Mouse (Mus musculus) liver, embryonic 11.5 days (tissue): ENCODE measurements around the gene Cd84. TPM values are rescaled to one million over a fixed set of nuclear protein-coding genes. Genes with fewer than 3 reads are reported as not detected.
A peak's percentile ranks its signal among the peaks of the same experiment; 100 is the strongest.
"Not testable (repeated sequence)": the region's sequence is repeated elsewhere in the genome, so short reads cannot be mapped to it uniquely, and the experiment has no call there.

ENCODE experiments used
- ATAC-seq: fragments of 200-750 bp; cut with Nextera tagmentation; replicated peaks from 2 replicates; pipeline ENCODE4 v1.8.0; 2017; ENCODE audit warnings: moderate number of reproducible peaks, mild to moderate bottlenecking, moderate TSS enrichment, moderate library complexity; ENCODE audit not compliant: low FRiP score
- DNase-seq: peaks from one replicate; pipeline ENCODE4 v3.0.0-alpha.2; 2017; ENCODE audit warnings: low spot score
- H3K27ac ChIP-seq: fragments of 300-500 bp; sonication (generic); 2 replicates; pipeline ENCODE4 v1.5.1; 2014; ENCODE audit warnings: mild to moderate bottlenecking, low read depth, low read length, control low read depth
- H3K27me3 ChIP-seq: fragments of 300-500 bp; sonication (generic); replicated peaks from 2 replicates; pipeline ENCODE4 v1.6.1; 2014; ENCODE audit warnings: low read length, mixed read lengths; ENCODE audit not compliant: control insufficient read depth, insufficient read depth
- H3K36me3 ChIP-seq: fragments of 300-500 bp; sonication (generic); 2 replicates; pipeline ENCODE4 v1.6.1; 2014; ENCODE audit warnings: mild to moderate bottlenecking, low read length, moderate library complexity, mixed read lengths; ENCODE audit not compliant: control insufficient read depth, insufficient read depth
- H3K4me1 ChIP-seq: fragments of 300-500 bp; sonication (generic); replicated peaks from 2 replicates; pipeline ENCODE4 v1.6.1; 2014; ENCODE audit warnings: low read length, mixed read lengths; ENCODE audit not compliant: control insufficient read depth, insufficient read depth
- H3K4me2 ChIP-seq: fragments of 300-500 bp; sonication (generic); 2 replicates; pipeline ENCODE4 v1.6.1; 2014; ENCODE audit warnings: mild to moderate bottlenecking, control low read depth, moderate library complexity
- H3K4me3 ChIP-seq: fragments of 300-500 bp; sonication (generic); 2 replicates; pipeline ENCODE4 v1.5.1; 2014; ENCODE audit warnings: low read depth, low read length, control low read depth
- H3K9ac ChIP-seq: fragments of 300-500 bp; sonication (generic); 2 replicates; pipeline ENCODE4 v1.6.1; 2014; ENCODE audit warnings: low read depth, low read length, control low read depth
- H3K9me3 ChIP-seq: fragments of 300-500 bp; sonication (generic); 2 replicates; pipeline ENCODE4 v1.6.1; 2016; ENCODE audit warnings: low read length, inconsistent platforms, mixed read lengths; ENCODE audit not compliant: control insufficient read depth
- WGBS: fragments of 180-500 bp; shearing (Covaris S2); extraction: QIAGEN DNeasy Blood & Tissue Kit; methylation state at CpG from one replicate; pipeline ENCODE4 v1.1.7; 2014; 5-methylcytosine and 5-hydroxymethylcytosine counted together
- polyA plus RNA-seq: library from polyadenylated mRNA; unstranded; fragments of >200 nt; fragmentation: Nextera tagmentation; extraction: Ambion mirVana; gene quantifications from 2 replicates; pipeline ENCODE4 v1.2.1, GENCODE M21; 2014

Cd84 gene
- 4.3 and 4.6 TPM in 2 replicates for polyA plus RNA-seq

GRCm38 (mm10) chr1:171839488-171839887 lies at the start of gene Cd84:
TSS of gene Cd84 (plus strand) at chr1:171839697.
- 56% methylated on average over 3 of the region's 3 CpGs for WGBS

GRCm38 (mm10) chr1:171791491-171791890 lies 48.0 kb upstream of the Cd84 start:
- Histone ChIP-seq H3K4me2 (no peak overlapping the region), H3K4me3 (no peak overlapping the region), H3K27me3 (no peaks in the 10 kb centered on the region), H3K36me3 (no peaks in the 10 kb centered on the region), H3K4me1 (peaks cover 8% of the 10 kb centered on the region; the same call in 1 of the 2 replicates), H3K9me3 (no peaks in the 10 kb centered on the region), H3K9ac (no peak overlapping the region), H3K27ac (no peak overlapping the region)
- ATAC-seq (no peak), DNase-seq (no peak)
- WGBS = 90% methylated on average over 3 of the region's 3 CpGs

More at GRCm38 (mm10) chr1:171839488-171839887, at the start of gene Cd84:
- H3K4me1 ChIP-seq = no peaks in the 10 kb centered on the region
- no peaks in the 10 kb centered on the region for H3K9me3 ChIP-seq
- no peak for DNase-seq
- no peak within 1 kb of the TSS for H3K9ac ChIP-seq
- no peak within 1 kb of the TSS for H3K27ac ChIP-seq
- H3K27me3 ChIP-seq = no peaks in the 10 kb centered on the region
- H3K36me3 ChIP-seq = no peaks in the 10 kb centered on the region
- peak within 1 kb of the TSS; percentile 38 for H3K4me2 ChIP-seq
- ATAC-seq = no peak
- H3K4me3 ChIP-seq = no peak within 1 kb of the TSS

- WGBS = 34% methylated on average over 2 of the region's 2 CpGs
- Histone ChIP-seq H3K9me3 (no peaks in the 10 kb centered on the region), H3K36me3 (no peaks in the 10 kb centered on the region), H3K4me1 (no peaks in the 10 kb centered on the region), H3K4me3 (no peak overlapping the region), H3K27me3 (no peaks in the 10 kb centered on the region), H3K4me2 (no peak overlapping the region), H3K9ac (no peak overlapping the region), H3K27ac (no peak overlapping the region)
- ATAC-seq = no peak
- DNase-seq = no peak
Observed at GRCm38 (mm10) chr1:171796185-171796584, 43.3 kb upstream of the Cd84 start.

GRCm38 (mm10) chr1:171797840-171798239 lies 41.7 kb upstream of the Cd84 start:
- no peak overlapping the region for H3K4me3 ChIP-seq
- H3K27ac ChIP-seq = no peak overlapping the region
- H3K9me3 ChIP-seq = no peaks in the 10 kb centered on the region
- H3K36me3 ChIP-seq = no peaks in the 10 kb centered on the region
- no peak overlapping the region for H3K4me2 ChIP-seq
- H3K27me3 ChIP-seq = no peaks in the 10 kb centered on the region
- 27% methylated on average over 1 of the region's 1 CpGs for WGBS
- DNase-seq (no peak), ATAC-seq (no peak)
- H3K4me1 ChIP-seq = no peaks in the 10 kb centered on the region
- no peak overlapping the region for H3K9ac ChIP-seq

- Histone ChIP-seq H3K9me3 (no peaks in the 10 kb centered on the region), H3K9ac (no peak overlapping the region), H3K4me1 (no peaks in the 10 kb centered on the region), H3K27ac (no peak overlapping the region), H3K27me3 (no peaks in the 10 kb centered on the region), H3K36me3 (no peaks in the 10 kb centered on the region), H3K4me2 (no peak overlapping the region), H3K4me3 (no peak overlapping the region)
- 59% methylated on average over 4 of the region's 4 CpGs for WGBS
- DNase-seq (no peak), ATAC-seq (no peak)
Observed at GRCm38 (mm10) chr1:171799648-171800047, 39.8 kb upstream of the Cd84 start.

- not testable (repeated sequence) for H3K27ac ChIP-seq, H3K4me2 ChIP-seq, H3K4me1 ChIP-seq, H3K36me3 ChIP-seq, H3K9ac ChIP-seq, H3K4me3 ChIP-seq, DNase-seq, ATAC-seq, H3K27me3 ChIP-seq, H3K9me3 ChIP-seq
- WGBS = 62% methylated on average over 1 of the region's 1 CpGs
Observed at GRCm38 (mm10) chr1:171811048-171811447, 28.4 kb upstream of the Cd84 start.

GRCm38 (mm10) chr1:171815545-171816439 lies 23.7 kb upstream of the Cd84 start:
- DNase-seq (no peak), ATAC-seq (peak; percentile 74)
- Histone ChIP-seq H3K4me3 (no peak overlapping the region), H3K9ac (no peak overlapping the region), H3K4me2 (no peak overlapping the region), H3K36me3 (no peaks in the 10 kb centered on the region), H3K27me3 (no peaks in the 10 kb centered on the region), H3K4me1 (no peaks in the 10 kb centered on the region), H3K9me3 (no peaks in the 10 kb centered on the region), H3K27ac (no peak overlapping the region)
- 17% methylated on average over 8 of the region's 8 CpGs for WGBS

GRCm38 (mm10) chr1:171816991-171817390 lies 22.5 kb upstream of the Cd84 start:
- no peaks in the 10 kb centered on the region for H3K9me3 ChIP-seq
- ATAC-seq (no peak), DNase-seq (no peak)
- WGBS = 52% methylated on average over 4 of the region's 4 CpGs
- no peak overlapping the region for H3K9ac ChIP-seq
- no peaks in the 10 kb centered on the region for H3K36me3 ChIP-seq
- H3K4me1 ChIP-seq = no peaks in the 10 kb centered on the region
- H3K27me3 ChIP-seq = no peaks in the 10 kb centered on the region
- no peak overlapping the region for H3K27ac ChIP-seq
- H3K4me2 ChIP-seq = no peak overlapping the region
- H3K4me3 ChIP-seq = no peak overlapping the region

DNA sequence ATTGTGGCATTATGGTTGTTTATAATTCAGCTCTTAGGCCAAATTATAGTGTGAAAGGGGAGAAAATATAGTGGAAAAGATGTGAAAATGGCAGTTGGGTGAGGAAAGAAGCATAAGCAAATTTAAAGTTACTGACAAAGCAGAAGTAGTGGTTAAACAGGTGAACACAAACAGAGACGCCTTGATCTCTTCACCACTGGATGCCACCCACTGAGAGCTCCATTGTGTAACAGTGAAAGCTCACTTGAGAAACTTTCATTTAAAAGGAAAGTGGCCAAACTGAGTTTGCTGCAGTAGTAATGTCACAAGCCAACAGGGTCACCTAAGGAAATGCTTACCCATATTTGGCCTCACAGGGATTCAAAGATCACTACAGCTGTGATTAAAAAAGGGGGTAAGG lies 18.2 kb upstream of the Cd84 start:
- ATAC-seq (no peak), DNase-seq (no peak)
- Histone ChIP-seq H3K27me3 (no peaks in the 10 kb centered on the region), H3K9ac (no peak overlapping the region), H3K9me3 (no peaks in the 10 kb centered on the region), H3K27ac (no peak overlapping the region), H3K36me3 (no peaks in the 10 kb centered on the region), H3K4me2 (no peak overlapping the region), H3K4me3 (no peak overlapping the region), H3K4me1 (no peaks in the 10 kb centered on the region)
- WGBS = 54% methylated on average over 1 of the region's 1 CpGs
